Mouse (Mus musculus): Measurements from ENCODE around the gene Psme4.

GRCm38 (mm10) chr11:30771904-30772581 is 517 bp downstream of the Psme4 start:
- TF ChIP-seq POLR2A (IDR thresholded peaks at IDR 0.05; ENCODE audit: control insufficient read depth, low read depth, low read length), result no peak
- no peak for TF ChIP-seq CTCF (IDR thresholded peaks at IDR 0.05; ENCODE audit: control insufficient read depth, insufficient read depth, insufficient replicate concordance, low read depth, low read length)
